8 mouse cellular contexts compared by ENCODE assay signal in genomic region chr6:137935341-137935740, GRCm38 (mm10).
DNase-seq lines count a peak whose midpoint lies in the region; ATAC-seq and TF ChIP-seq lines count a peak whose summit lies in the region.
"Had no signal": no experiment of that assay in that cellular context is flagged by ENCODE, and none has a peak within 500 bp of the region (broad histone marks: within the 10 kb centered on the region; RNA-seq: fewer than 3 reads in every experiment).

No protein-coding gene starts in this region.

- no peak for TF ChIP-seq CTCF in forebrain, postnatal 0 days (IDR thresholded peaks at IDR 0.05; ENCODE audit: low read depth)

- no peak overlapping the region for H3K4me3 ChIP-seq in kidney, embryonic 14.5 days (ENCODE audit: low read length)
- H3K4me3 ChIP-seq in forebrain, postnatal 0 days (ENCODE audit: low read depth, low read length): no peak overlapping the region

- no peak for DNase-seq in kidney, adult 11 months
- DNase-seq in forebrain, postnatal 0 days: peak; percentile 57
- DNase-seq in large intestine, adult 2 months (ENCODE audit: low read depth, low spot score): peak; percentile 19
- peak; percentile 76 for DNase-seq in lung, postnatal 36 days
- no peak for DNase-seq in thymus, postnatal 4 days

- H3K4me2 ChIP-seq in kidney, embryonic 14.5 days (replicated peaks; ENCODE audit: low read depth, low read length): 0 out of 2 replicates have a peak overlapping the region, but pooled peaks have one; percentile 4
- H3K4me2 ChIP-seq in forebrain, postnatal 0 days (ENCODE audit: low read depth): 0 out of 2 replicates have a peak overlapping the region, but pooled peaks have one; percentile 2

- 42% methylated on average over 8 of the region's 8 CpGs for WGBS in kidney, embryonic 14.5 days
- 31% methylated on average over 8 of the region's 8 CpGs for WGBS in forebrain, postnatal 0 days
- WGBS in large intestine, adult 2 months: 12% methylated on average over 8 of the region's 8 CpGs

- H3K4me1 ChIP-seq in kidney, embryonic 14.5 days (ENCODE audit: control insufficient read depth, insufficient read depth, low read length): no peaks in the 10 kb centered on the region
- H3K4me1 ChIP-seq in forebrain, postnatal 0 days (ENCODE audit: insufficient read depth): no peaks in the 10 kb centered on the region

- no peak overlapping the region for H3K27ac ChIP-seq in kidney, embryonic 14.5 days (ENCODE audit: low read depth, low read length)
- 0 out of 2 replicates have a peak overlapping the region, but pooled peaks have one; percentile 47 for H3K27ac ChIP-seq in forebrain, postnatal 0 days (ENCODE audit: low read depth, low read length)
- H3K27ac ChIP-seq: macrophage had no signal

- no peaks in the 10 kb centered on the region for H3K36me3 ChIP-seq in kidney, embryonic 14.5 days (ENCODE audit: control insufficient read depth, insufficient read depth, low read length)
- no peaks in the 10 kb centered on the region for H3K36me3 ChIP-seq in forebrain, postnatal 0 days (ENCODE audit: insufficient read depth)

- H3K27me3 ChIP-seq in kidney, embryonic 14.5 days (ENCODE audit: control insufficient read depth, insufficient read depth, low read length): no peaks in the 10 kb centered on the region
- no peaks in the 10 kb centered on the region for H3K27me3 ChIP-seq in forebrain, postnatal 0 days (ENCODE audit: insufficient read depth, low read length)

- H3K9ac ChIP-seq in kidney, embryonic 14.5 days (ENCODE audit: low read depth, low read length): no peak overlapping the region
- H3K9ac ChIP-seq in forebrain, postnatal 0 days: no peak overlapping the region

- H3K9me3 ChIP-seq in kidney, embryonic 14.5 days (ENCODE audit: control insufficient read depth, low read length): no peaks in the 10 kb centered on the region
- no peaks in the 10 kb centered on the region for H3K9me3 ChIP-seq in forebrain, postnatal 0 days (ENCODE audit: low read length)

- ATAC-seq in kidney, embryonic 14.5 days (ENCODE audit: low FRiP score, low TSS enrichment): no peak
- peak; percentile 18; the same call in 1 of the 2 replicates for ATAC-seq in forebrain, postnatal 0 days
- ATAC-seq in erythroid progenitor cell, adult 5-6 weeks (replicated peaks; ENCODE audit: low FRiP score, poor library complexity, severe bottlenecking): no peak

Comparison
In these comparisons a context has a peak if more than half of its experiments do, and no peak if none do; other contexts are left out.
1. DNase-seq: peak in forebrain, postnatal 0 days (single experiment), large intestine, adult 2 months (single experiment) and lung, postnatal 36 days (single experiment); none in kidney, adult 11 months (single experiment) and thymus, postnatal 4 days (single experiment).